Mouse (Mus musculus): ENCODE results near the gene Capn15. TPM values are rescaled to one million over a fixed set of nuclear protein-coding genes. Genes with fewer than 3 reads are reported as not detected.
A peak's percentile ranks its signal among the peaks of the same experiment; 100 is the strongest.

Capn15 gene
- polyA plus RNA-seq, 1 experiment from 2014 or later: 24.5 TPM

GRCm38 (mm10) chr17:26013711-26014110, 28.1 kb upstream of the Capn15 start:
- WGBS: 85% methylated on average over 10 of the region's 10 CpGs
- no peaks in the 10 kb centered on the region for H3K27me3 ChIP-seq

DNA sequence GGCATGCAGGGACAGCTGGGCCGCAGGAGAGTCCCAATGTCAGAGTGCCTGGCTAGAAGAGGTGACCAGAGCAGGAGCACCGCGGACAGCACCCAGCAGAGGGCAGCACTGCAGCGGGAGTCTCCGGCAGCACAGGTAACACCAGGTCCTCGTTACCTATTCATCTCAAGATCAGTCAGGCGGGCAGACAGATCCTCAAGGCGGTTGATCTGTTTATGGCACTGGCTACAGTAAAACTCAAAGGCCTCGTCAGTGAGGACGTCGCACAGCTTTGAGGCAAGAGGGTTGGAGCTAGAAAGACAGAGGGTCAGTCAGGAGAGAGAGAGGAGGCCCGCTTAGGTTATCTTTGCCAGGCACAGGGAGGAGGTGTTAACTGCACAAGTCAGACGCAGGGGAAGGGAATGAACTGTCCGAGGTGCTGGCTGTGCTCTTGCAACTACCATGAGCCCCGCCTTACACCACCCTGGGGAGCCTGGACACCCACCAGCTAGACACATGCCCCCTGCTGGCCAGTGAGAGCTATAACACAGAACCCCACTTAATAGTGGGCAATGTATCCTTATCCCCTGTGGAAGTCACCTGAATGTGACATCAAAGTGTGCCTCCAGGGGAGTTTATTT, 26.4 kb upstream of the Capn15 start:
- WGBS: 8% methylated on average over 15 of the region's 15 CpGs
- no peaks in the 10 kb centered on the region for H3K9me3 ChIP-seq
- H3K36me3 ChIP-seq: peaks cover 52% of the 10 kb centered on the region
- H3K4me3 ChIP-seq: no peak overlapping the region
- ATAC-seq (ENCODE audit: insufficient number of reproducible peaks, low FRiP score, low TSS enrichment, low read depth): peak; percentile 68
- H3K27me3 ChIP-seq: no peaks in the 10 kb centered on the region
- peak overlapping the region; percentile 24; the same call in 1 of the 2 replicates for H3K4me2 ChIP-seq
- peaks cover 3% of the 10 kb centered on the region; the same call in 1 of the 2 replicates for H3K4me1 ChIP-seq
- no peak overlapping the region for H3K9ac ChIP-seq
- H3K27ac ChIP-seq: no peak overlapping the region

More at GRCm38 (mm10) chr17:26013711-26014110, 28.1 kb upstream of the Capn15 start:
- H3K36me3 ChIP-seq: peaks cover 40% of the 10 kb centered on the region
- H3K4me2 ChIP-seq: no peak overlapping the region
- no peak overlapping the region for H3K4me3 ChIP-seq
- H3K27ac ChIP-seq: no peak overlapping the region
- no peak for ATAC-seq (ENCODE audit: insufficient number of reproducible peaks, low FRiP score, low TSS enrichment, low read depth)
- peaks cover 3% of the 10 kb centered on the region; the same call in 1 of the 2 replicates for H3K4me1 ChIP-seq
- H3K9ac ChIP-seq: no peak overlapping the region
- H3K9me3 ChIP-seq: no peaks in the 10 kb centered on the region

DNA sequence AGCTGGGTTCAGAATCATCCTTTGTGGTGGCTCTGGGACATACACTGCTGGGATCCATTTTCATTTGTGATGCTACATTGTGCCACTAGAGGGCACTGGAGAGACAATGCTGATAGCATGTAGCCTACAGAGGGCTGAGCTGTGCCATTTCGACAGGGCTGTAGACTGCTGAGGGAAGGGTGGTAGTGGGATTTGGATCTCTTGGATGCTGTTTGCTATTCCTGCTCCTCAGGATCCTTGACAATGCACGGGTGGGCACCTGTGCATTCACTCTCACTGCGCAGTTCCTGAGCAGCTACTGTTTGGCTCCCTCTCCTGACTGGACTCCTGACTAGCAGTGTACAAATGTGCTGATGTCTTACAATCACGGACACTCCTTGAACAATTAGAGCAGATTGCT, 23.9 kb upstream of the Capn15 start:
- Histone ChIP-seq H3K4me1 (peaks cover 3% of the 10 kb centered on the region; the same call in 1 of the 2 replicates), H3K4me2 (no peak overlapping the region), H3K4me3 (no peak overlapping the region), H3K27me3 (no peaks in the 10 kb centered on the region), H3K9me3 (no peaks in the 10 kb centered on the region), H3K27ac (no peak overlapping the region), H3K9ac (no peak overlapping the region), H3K36me3 (peaks cover 45% of the 10 kb centered on the region)
- WGBS: 30% methylated on average over 4 of the region's 4 CpGs
- ATAC-seq (ENCODE audit: insufficient number of reproducible peaks, low FRiP score, low TSS enrichment, low read depth): peak; percentile 38; the same call in 1 of the 2 replicates

- Histone ChIP-seq H3K4me3 (no peak overlapping the region), H3K4me2 (no peak overlapping the region), H3K4me1 (peaks cover 3% of the 10 kb centered on the region; the same call in 1 of the 2 replicates), H3K9ac (no peak overlapping the region), H3K27me3 (no peaks in the 10 kb centered on the region), H3K27ac (no peak overlapping the region), H3K36me3 (peaks cover 46% of the 10 kb centered on the region), H3K9me3 (no peaks in the 10 kb centered on the region)
- no peak for ATAC-seq (ENCODE audit: insufficient number of reproducible peaks, low FRiP score, low TSS enrichment, low read depth)
- 89% methylated on average over 7 of the region's 7 CpGs for WGBS
Measured at GRCm38 (mm10) chr17:26008787-26009186, 23.2 kb upstream of the Capn15 start.

- no peak overlapping the region for H3K4me2 ChIP-seq
- H3K27me3 ChIP-seq: no peaks in the 10 kb centered on the region
- no peak overlapping the region for H3K9ac ChIP-seq
- no peak overlapping the region for H3K4me3 ChIP-seq
- H3K9me3 ChIP-seq: no peaks in the 10 kb centered on the region
- no peak overlapping the region for H3K27ac ChIP-seq
- H3K36me3 ChIP-seq: peaks cover 46% of the 10 kb centered on the region
- ATAC-seq (ENCODE audit: insufficient number of reproducible peaks, low FRiP score, low TSS enrichment, low read depth): no peak
- peaks cover 3% of the 10 kb centered on the region; the same call in 1 of the 2 replicates for H3K4me1 ChIP-seq
Measured at GRCm38 (mm10) chr17:26008331-26008730, 22.7 kb upstream of the Capn15 start.

DNA sequence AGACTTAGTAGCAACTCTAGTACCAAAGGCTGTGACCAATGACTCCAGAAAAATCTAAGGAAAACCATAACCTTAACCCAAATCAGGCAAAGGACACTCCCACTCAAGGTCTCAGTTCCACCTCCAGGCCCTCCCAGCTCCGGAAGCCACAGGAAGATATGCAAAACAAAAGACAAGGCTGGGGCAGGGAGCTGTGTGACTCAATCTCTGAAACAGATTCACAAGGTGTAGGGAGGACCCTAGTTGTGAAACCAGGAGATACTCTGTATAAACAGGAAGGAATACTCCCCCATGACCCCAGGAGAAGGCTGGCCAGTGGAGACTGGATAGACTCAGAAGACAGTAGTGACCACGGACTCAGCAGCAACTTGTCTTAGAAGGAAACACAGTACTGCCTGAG, 22.1 kb upstream of the Capn15 start:
- H3K4me2 ChIP-seq: no peak overlapping the region
- H3K9me3 ChIP-seq: no peaks in the 10 kb centered on the region
- peaks cover 44% of the 10 kb centered on the region for H3K36me3 ChIP-seq
- no peak overlapping the region for H3K27ac ChIP-seq
- WGBS: 83% methylated on average over 2 of the region's 2 CpGs
- no peak overlapping the region for H3K9ac ChIP-seq
- no peaks in the 10 kb centered on the region for H3K27me3 ChIP-seq
- no peak overlapping the region for H3K4me3 ChIP-seq
- ATAC-seq (ENCODE audit: insufficient number of reproducible peaks, low FRiP score, low TSS enrichment, low read depth): no peak
- H3K4me1 ChIP-seq: peaks cover 3% of the 10 kb centered on the region; the same call in 1 of the 2 replicates

- no peak for ATAC-seq (ENCODE audit: insufficient number of reproducible peaks, low FRiP score, low TSS enrichment, low read depth)
- Histone ChIP-seq H3K4me1 (no peaks in the 10 kb centered on the region), H3K27ac (no peak overlapping the region), H3K36me3 (peaks cover 56% of the 10 kb centered on the region), H3K9me3 (no peaks in the 10 kb centered on the region), H3K9ac (no peak overlapping the region), H3K4me2 (no peak overlapping the region), H3K27me3 (no peaks in the 10 kb centered on the region), H3K4me3 (no peak overlapping the region)
- 59% methylated on average over 10 of the region's 10 CpGs for WGBS
Measured at GRCm38 (mm10) chr17:26005731-26006450, 20.3 kb upstream of the Capn15 start.

- no peaks in the 10 kb centered on the region for H3K4me1 ChIP-seq
- H3K36me3 ChIP-seq: peaks cover 56% of the 10 kb centered on the region
- H3K4me2 ChIP-seq: no peak overlapping the region
- 87% methylated on average over 15 of the region's 15 CpGs for WGBS
- ATAC-seq (ENCODE audit: insufficient number of reproducible peaks, low FRiP score, low TSS enrichment, low read depth): no peak
- no peaks in the 10 kb centered on the region for H3K9me3 ChIP-seq
- no peak overlapping the region for H3K4me3 ChIP-seq
- no peaks in the 10 kb centered on the region for H3K27me3 ChIP-seq
- no peak overlapping the region for H3K27ac ChIP-seq
- no peak overlapping the region for H3K9ac ChIP-seq
Measured at GRCm38 (mm10) chr17:26004711-26005110, 19.1 kb upstream of the Capn15 start.

- Histone ChIP-seq H3K9ac (no peak overlapping the region), H3K9me3 (no peaks in the 10 kb centered on the region), H3K4me1 (no peaks in the 10 kb centered on the region), H3K27me3 (no peaks in the 10 kb centered on the region), H3K4me3 (no peak overlapping the region), H3K4me2 (no peak overlapping the region), H3K36me3 (peaks cover 54% of the 10 kb centered on the region), H3K27ac (no peak overlapping the region)
- 93% methylated on average over 2 of the region's 2 CpGs for WGBS
- ATAC-seq (ENCODE audit: insufficient number of reproducible peaks, low FRiP score, low TSS enrichment, low read depth): no peak
Measured at GRCm38 (mm10) chr17:26003864-26004263, 18.3 kb upstream of the Capn15 start.

GRCm38 (mm10) chr17:25998425-25998824, 12.8 kb upstream of the Capn15 start:
- H3K4me2 ChIP-seq: no peak overlapping the region
- no peak overlapping the region for H3K4me3 ChIP-seq
- whole genome bisulfite sequencing: 87% methylated on average over 11 of the region's 11 CpGs
- no peak overlapping the region for H3K27ac ChIP-seq
- no peaks in the 10 kb centered on the region for H3K27me3 ChIP-seq
- peaks cover 67% of the 10 kb centered on the region for H3K36me3 ChIP-seq
- no peaks in the 10 kb centered on the region for H3K9me3 ChIP-seq
- H3K9ac ChIP-seq: no peak overlapping the region
- no peak for ATAC-seq (ENCODE audit: insufficient number of reproducible peaks, low FRiP score, low TSS enrichment, low read depth)
- no peaks in the 10 kb centered on the region for H3K4me1 ChIP-seq

GRCm38 (mm10) chr17:25993489-25993888, 7.9 kb upstream of the Capn15 start:
- Histone ChIP-seq H3K4me3 (no peak overlapping the region), H3K4me2 (no peak overlapping the region), H3K9ac (no peak overlapping the region), H3K4me1 (no peaks in the 10 kb centered on the region), H3K36me3 (peaks cover 86% of the 10 kb centered on the region), H3K27ac (no peak overlapping the region), H3K27me3 (no peaks in the 10 kb centered on the region), H3K9me3 (no peaks in the 10 kb centered on the region)
- 87% methylated on average over 3 of the region's 3 CpGs for WGBS
- no peak for ATAC-seq (ENCODE audit: insufficient number of reproducible peaks, low FRiP score, low TSS enrichment, low read depth)

- WGBS: 95% methylated on average over 4 of the region's 4 CpGs
- Histone ChIP-seq H3K9ac (no peak overlapping the region), H3K27ac (no peak overlapping the region), H3K4me2 (no peak overlapping the region), H3K27me3 (no peaks in the 10 kb centered on the region), H3K4me1 (no peaks in the 10 kb centered on the region), H3K4me3 (no peak overlapping the region), H3K36me3 (peaks cover 75% of the 10 kb centered on the region), H3K9me3 (no peaks in the 10 kb centered on the region)
- no peak for ATAC-seq (ENCODE audit: insufficient number of reproducible peaks, low FRiP score, low TSS enrichment, low read depth)
Measured at GRCm38 (mm10) chr17:25992274-25992673, 6.7 kb upstream of the Capn15 start.

All from limb, embryonic 15.5 days (tissue).